Comparison of ENCODE assay signal across 21 mouse cellular contexts in the genomic region with DNA sequence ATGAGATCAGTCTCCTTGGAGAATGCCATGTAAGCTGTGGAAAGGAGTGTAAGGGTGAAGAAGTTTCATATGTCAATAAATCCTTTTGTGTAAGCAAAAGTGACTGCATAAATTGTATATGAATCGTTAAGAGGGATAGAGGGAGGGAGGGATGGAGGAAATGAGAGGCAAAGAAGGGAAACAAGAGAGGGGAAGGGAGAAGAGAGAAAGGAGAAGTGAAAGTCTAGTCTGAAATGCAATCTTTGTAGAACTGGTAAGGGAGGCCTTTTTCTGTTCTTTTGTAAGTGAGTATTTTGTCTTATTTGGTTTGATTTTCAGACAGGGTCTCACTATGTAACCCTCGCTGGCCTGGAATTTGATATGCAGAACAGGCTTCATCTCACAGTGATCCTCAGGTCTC.
"Had no signal": no experiment of that assay in that cellular context is flagged by ENCODE, and none has a peak within 500 bp of the region (broad histone marks: within the 10 kb centered on the region; RNA-seq: fewer than 3 reads in every experiment).

No protein-coding gene starts in this region.

- H3K4me3 ChIP-seq: limb, embryonic 12.5 days; limb, embryonic 15.5 days had no signal

- H3K9me3 ChIP-seq: limb, embryonic 12.5 days; limb, embryonic 15.5 days had no signal

- ATAC-seq: intestine, embryonic 16.5 days; liver, postnatal 0 days; lung, postnatal 0 days had no signal

- H3K9ac ChIP-seq: limb, embryonic 12.5 days; limb, embryonic 15.5 days; liver, embryonic 14.5 days; liver, postnatal 0 days; lung, embryonic 14.5 days had no signal

- H3K36me3 ChIP-seq: limb, embryonic 12.5 days; limb, embryonic 15.5 days had no signal

- DNase-seq: kidney, adult 18-20 months; kidney, adult 9 months; kidney, postnatal 36 days; layer of hippocampus, postnatal 36 days; left cerebral cortex, postnatal 4 days; liver, postnatal 0 days; lung, embryonic 14.5 days; midbrain, embryonic 14.5 days; retina, postnatal 1 day; right cerebral cortex, postnatal 25 days; spleen, adult 18-20 months; thymus, adult 18-20 months; thymus, postnatal 4 days had no signal

- H3K4me1 ChIP-seq: limb, embryonic 15.5 days had no signal

- H3K27me3 ChIP-seq: limb, embryonic 12.5 days; limb, embryonic 15.5 days had no signal

- H3K27ac ChIP-seq: limb, embryonic 12.5 days; limb, embryonic 15.5 days; liver, embryonic 14.5 days; macrophage had no signal

- H3K4me2 ChIP-seq: limb, embryonic 12.5 days; limb, embryonic 15.5 days; liver, embryonic 11.5 days; lung, embryonic 14.5 days; midbrain, embryonic 11.5 days had no signal
